Mouse (Mus musculus) urinary bladder, postnatal 25 days (tissue): ENCODE measurements around the gene Mapk6.
A peak's percentile ranks its signal among the peaks of the same experiment; 100 is the strongest.
"Not testable (repeated sequence)": the region's sequence is repeated elsewhere in the genome, so short reads cannot be mapped to it uniquely, and the experiment has no call there.

Source experiments
- DNase-seq: peaks from one replicate; pipeline ENCODE4 v3.0.0; 2022; ENCODE audit warnings: low spot score

The Mapk6 gene

DNA sequence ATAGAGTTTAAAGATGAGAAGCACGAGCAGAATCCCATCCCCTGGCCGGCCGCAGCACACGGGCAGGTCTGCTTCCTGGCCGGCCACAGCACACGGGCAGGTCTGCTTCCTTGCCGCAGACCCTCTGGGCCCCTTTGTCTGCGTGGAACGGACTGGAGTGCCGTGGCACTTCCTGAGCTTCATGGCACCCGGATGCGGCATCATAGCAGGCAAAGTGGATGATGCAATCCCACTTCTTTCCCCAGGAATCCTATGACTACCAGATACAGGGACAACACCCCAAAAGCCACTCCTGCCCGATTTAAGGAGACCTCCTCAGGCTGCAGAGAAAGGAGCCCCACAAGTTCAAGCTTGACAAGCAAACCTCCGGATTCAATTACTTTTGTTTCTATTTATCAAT, 27.0 kb downstream of the Mapk6 start:
- no peak for DNase-seq

GRCm38 (mm10) chr9:75378774-75379173, 31.0 kb downstream of the Mapk6 start:
- DNase-seq = no peak

GRCm38 (mm10) chr9:75376428-75376827, 33.4 kb downstream of the Mapk6 start:
- no peak for DNase-seq

- DNase-seq = no peak
Measured at GRCm38 (mm10) chr9:75375606-75376005, 34.2 kb downstream of the Mapk6 start.

GRCm38 (mm10) chr9:75368779-75369178, 41.0 kb downstream of the Mapk6 start:
- DNase-seq = no peak

- no peak for DNase-seq
Measured at GRCm38 (mm10) chr9:75366191-75366590, 43.6 kb downstream of the Mapk6 start.

GRCm38 (mm10) chr9:75365195-75365594, 44.6 kb downstream of the Mapk6 start:
- no peak for DNase-seq

- DNase-seq = not testable (repeated sequence)
Measured at GRCm38 (mm10) chr9:75363702-75364101, 46.1 kb downstream of the Mapk6 start.

- no peak for DNase-seq
Measured at GRCm38 (mm10) chr9:75363001-75363400, 46.8 kb downstream of the Mapk6 start.

- DNase-seq = no peak
Measured at GRCm38 (mm10) chr9:75362201-75362600, 47.6 kb downstream of the Mapk6 start.

GRCm38 (mm10) chr9:75361699-75362098, 48.1 kb downstream of the Mapk6 start:
- peak; percentile 92 for DNase-seq

GRCm38 (mm10) chr9:75357087-75357654, 52.6 kb downstream of the Mapk6 start:
- no peak for DNase-seq

GRCm38 (mm10) chr9:75355783-75356182, 54.0 kb downstream of the Mapk6 start:
- no peak for DNase-seq

DNA sequence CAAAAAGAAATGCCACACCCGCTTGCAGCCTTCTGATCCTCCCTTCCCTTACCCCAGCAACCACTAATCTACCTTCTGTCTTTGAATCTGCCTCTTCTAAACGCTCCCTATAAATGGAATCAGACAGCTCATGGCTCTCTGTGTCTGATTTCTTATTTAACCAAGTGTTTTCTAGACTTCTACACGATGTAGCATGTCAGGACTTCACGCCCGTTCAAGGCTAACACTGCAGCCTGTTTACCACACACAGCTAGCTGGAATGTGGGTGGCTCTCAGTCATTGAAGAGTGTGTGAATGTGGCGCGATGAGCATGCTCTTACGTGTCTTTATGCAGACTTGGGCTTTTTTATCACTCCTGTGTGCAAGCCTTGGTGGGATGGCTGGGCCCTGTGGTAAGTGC, 56.7 kb downstream of the Mapk6 start:
- no peak for DNase-seq

GRCm38 (mm10) chr9:75348641-75349040, 61.2 kb downstream of the Mapk6 start:
- no peak for DNase-seq

DNA sequence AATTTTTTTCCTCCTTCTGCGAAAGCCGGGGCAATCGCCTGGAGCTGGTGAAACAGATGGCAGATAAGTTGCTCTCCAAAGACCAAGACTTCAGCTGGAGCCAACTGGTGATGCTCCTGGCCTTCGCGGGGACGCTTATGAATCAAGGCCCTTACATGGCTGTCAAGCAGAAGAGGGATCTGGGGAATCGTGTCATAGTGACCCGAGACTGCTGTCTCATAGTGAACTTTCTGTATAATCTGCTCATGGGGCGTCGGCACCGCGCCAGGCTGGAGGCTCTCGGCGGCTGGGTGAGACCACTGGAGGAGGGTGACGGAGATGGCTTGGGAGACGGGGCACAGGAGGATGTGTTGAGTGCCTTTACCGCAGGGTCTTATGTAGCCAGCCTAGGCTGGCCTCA, 61.7 kb downstream of the Mapk6 start:
- no peak for DNase-seq

GRCm38 (mm10) chr9:75347458-75347857, 62.3 kb downstream of the Mapk6 start, which contains the start of gene Bcl2l10:
TSS of gene Bcl2l10 (plus strand) at chr9:75347758.
- no peak for DNase-seq

GRCm38 (mm10) chr9:75342433-75342832, 67.4 kb downstream of the Mapk6 start:
- DNase-seq = no peak

DNA sequence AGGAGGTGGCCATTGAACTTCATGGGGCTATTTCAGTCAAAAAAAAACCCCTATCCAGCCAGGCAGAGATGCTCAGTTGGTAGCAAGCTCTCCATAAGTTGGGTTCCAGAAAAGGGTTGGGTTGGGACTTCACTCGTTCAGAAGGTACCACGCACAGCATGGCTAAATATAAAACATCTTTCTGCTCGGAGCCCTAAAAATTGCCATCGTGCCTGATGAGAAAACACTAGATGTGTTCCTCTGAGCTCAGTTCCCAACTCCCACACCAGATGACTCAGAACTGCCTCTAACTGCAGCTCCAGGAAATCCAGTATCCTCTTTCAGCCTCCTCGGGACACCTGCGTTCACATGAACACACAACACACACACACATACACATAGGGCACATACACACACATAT, 71.8 kb downstream of the Mapk6 start:
- DNase-seq = no peak

DNA sequence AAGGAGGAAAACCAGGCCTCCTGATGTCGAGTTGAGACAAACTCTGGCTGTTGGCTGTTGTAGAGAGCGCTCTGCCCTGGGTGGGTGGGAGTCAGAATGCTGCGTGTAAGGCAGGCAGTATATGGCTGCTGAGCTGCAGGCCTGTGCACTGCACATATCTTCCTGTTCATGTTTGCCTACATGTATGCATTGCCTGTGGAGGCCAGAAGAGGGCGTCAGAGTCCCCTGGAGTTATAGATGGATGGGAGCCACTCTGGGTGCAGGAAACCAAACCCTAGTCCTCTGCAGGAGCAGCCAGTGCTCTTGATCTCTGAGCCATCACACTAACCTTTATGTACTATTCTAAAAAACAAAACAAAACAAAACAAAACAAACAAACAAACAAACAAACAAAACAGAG, 75.4 kb downstream of the Mapk6 start:
- no peak for DNase-seq

- DNase-seq = no peak
Measured at GRCm38 (mm10) chr9:75330821-75331220, 79.0 kb downstream of the Mapk6 start.

- DNase-seq = no peak
Measured at GRCm38 (mm10) chr9:75328047-75328446, 81.8 kb downstream of the Mapk6 start.

DNA sequence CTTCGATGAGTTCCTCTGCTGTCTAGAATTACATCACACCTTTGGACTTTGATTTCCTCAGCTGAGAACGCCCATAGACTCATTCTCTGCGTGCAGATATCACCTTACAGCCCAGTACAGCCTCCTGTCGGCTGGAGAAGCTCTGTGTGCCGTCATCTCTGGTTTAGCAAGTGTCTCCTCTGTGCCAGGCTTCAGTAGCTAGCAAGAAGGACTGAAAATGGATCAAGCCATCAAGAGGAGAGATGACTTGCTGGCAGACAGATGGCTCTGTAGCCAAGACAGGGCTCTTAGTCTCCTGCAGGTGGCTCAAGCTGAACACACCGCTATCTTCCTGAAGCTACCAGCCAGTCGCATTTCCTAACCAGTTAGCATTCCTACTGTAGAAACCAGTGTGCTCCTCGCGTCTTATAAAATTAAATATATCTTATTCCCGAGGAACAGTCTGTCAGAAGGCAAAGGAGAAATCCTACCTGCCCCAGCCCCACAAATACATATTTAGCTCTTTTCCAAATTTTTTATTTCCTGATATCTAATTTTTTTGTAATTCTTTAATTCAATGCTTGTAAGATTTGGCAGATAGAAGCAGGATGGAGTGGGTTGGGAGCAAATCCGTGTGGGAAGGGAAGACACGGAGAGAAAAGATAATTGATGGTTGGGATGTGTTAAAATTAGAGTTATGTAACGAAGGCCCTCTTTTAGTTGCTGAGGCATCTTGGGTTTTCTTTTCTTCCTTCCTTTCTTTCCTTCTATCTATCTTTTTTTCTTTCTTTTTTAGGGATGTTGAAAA, 87.5 kb downstream of the Mapk6 start:
- DNase-seq = no peak

GRCm38 (mm10) chr9:75319365-75319764, 90.4 kb downstream of the Mapk6 start:
- DNase-seq = no peak
